Mouse (Mus musculus) myocyte (in vitro differentiated cells): ENCODE results near the gene Gm9903. TPM values are rescaled to one million over a fixed set of nuclear protein-coding genes. Genes with fewer than 3 reads are reported as not detected.
A peak's percentile ranks its signal among the peaks of the same experiment; 100 is the strongest.

ENCODE experiments used
- H3K27me3 ChIP-seq: one replicate; pipeline ENCODE4 v1.6.1; 2011; ENCODE audit not compliant: control insufficient read depth, insufficient read depth, insufficient read length
- H3K36me3 ChIP-seq: one replicate; pipeline ENCODE4 v1.6.1; 2011; ENCODE audit not compliant: control insufficient read depth, insufficient read depth
- H3K4me2 ChIP-seq: one replicate; pipeline ENCODE4 v1.6.1; 2011; ENCODE audit warnings: low read depth, control low read depth
- H3K4me3 ChIP-seq: one replicate; pipeline ENCODE4 v1.5.1; 2011; ENCODE audit warnings: mild to moderate bottlenecking, control low read depth, moderate library complexity
- H3K79me2 ChIP-seq: one replicate; pipeline ENCODE4 v1.6.1; 2011; ENCODE audit not compliant: control insufficient read depth, insufficient read depth
- H3ac ChIP-seq: one replicate; pipeline ENCODE4 v1.6.1; 2011; ENCODE audit not compliant: control insufficient read depth, insufficient read length
- CEBPB ChIP-seq: IDR thresholded peaks from 2 replicates; pipeline ENCODE4 v1.6.1; 2011; ENCODE audit warnings: mild to moderate bottlenecking, moderate library complexity; ENCODE audit not compliant: poor library complexity, insufficient read depth, severe bottlenecking
- E2F4 ChIP-seq: IDR thresholded peaks from one replicate; pipeline ENCODE4 v1.6.1; 2011; ENCODE audit warnings: mild to moderate bottlenecking, control low read depth, moderate library complexity; ENCODE audit not compliant: insufficient read depth
- MAX ChIP-seq: IDR thresholded peaks from one replicate; pipeline ENCODE4 v1.6.1; 2011; ENCODE audit warnings: low read depth, mild to moderate bottlenecking, control low read depth
- MYOD1 ChIP-seq, 3 experiments: IDR thresholded peaks; one replicate each; pipeline ENCODE4 v1.6.1; 2011; ENCODE audit warnings: control low read depth in 2 of 3, low read depth in 2 of 3, mild to moderate bottlenecking in 2 of 3, moderate library complexity in 1 of 3; ENCODE audit not compliant: insufficient read length in 2 of 3, control insufficient read depth in 1 of 3
- MYOG ChIP-seq, 3 experiments: IDR thresholded peaks; one replicate each; pipeline ENCODE4 v1.6.1; 2011; ENCODE audit warnings: control low read depth in 2 of 3, low read depth in 2 of 3, mild to moderate bottlenecking in 2 of 3; ENCODE audit not compliant: insufficient read length in 2 of 3, control insufficient read depth in 1 of 3, insufficient read depth in 1 of 3
- POLR2A ChIP-seq: IDR thresholded peaks from one replicate; pipeline ENCODE4 v1.6.1; 2011; ENCODE audit warnings: low read depth, mild to moderate bottlenecking, control low read depth, moderate library complexity; ENCODE audit not compliant: insufficient read length
- POLR2AphosphoS2 ChIP-seq: IDR thresholded peaks from one replicate; pipeline ENCODE4 v1.6.1; 2011; ENCODE audit warnings: low read depth, control low read depth; ENCODE audit not compliant: insufficient read length
- REST ChIP-seq: IDR thresholded peaks from one replicate; pipeline ENCODE4 v1.6.1; 2011; ENCODE audit warnings: mild to moderate bottlenecking, control low read depth, moderate library complexity; ENCODE audit not compliant: insufficient read depth, insufficient read length
- SRF ChIP-seq: IDR thresholded peaks from one replicate; pipeline ENCODE4 v1.6.1; 2011; ENCODE audit warnings: low read depth; ENCODE audit not compliant: control insufficient read depth, insufficient read length
- TCF12 ChIP-seq: IDR thresholded peaks from one replicate; pipeline ENCODE4 v1.6.1; 2011; ENCODE audit warnings: mild to moderate bottlenecking, control low read depth; ENCODE audit not compliant: poor library complexity, insufficient read depth, severe bottlenecking
- TCF3 ChIP-seq: IDR thresholded peaks from one replicate; pipeline ENCODE4 v1.6.1; 2011; ENCODE audit warnings: low read depth, control low read depth; ENCODE audit not compliant: insufficient read length
- USF1 ChIP-seq: IDR thresholded peaks from one replicate; pipeline ENCODE4 v1.6.1; 2011; ENCODE audit warnings: low read depth, mild to moderate bottlenecking, control low read depth, moderate library complexity
- polyA plus RNA-seq: library from polyadenylated mRNA; unstranded; fragments of >200 nt; fragmentation: generic; extraction: Trizol; gene quantifications from one replicate; pipeline ENCODE4 v1.2.1, GENCODE M21; 2012; ENCODE audit warnings: missing spikeins

The Gm9903 gene
- polyA plus RNA-seq, 1 experiment: 0.25 TPM

GRCm38 (mm10) chr5:33630061-33630460, 336 bp downstream of the Gm9903 start:
- H3K4me2 ChIP-seq: peak overlapping the region; percentile 84
- peak overlapping the region; percentile 60 for H3K4me3 ChIP-seq
- H3K79me2 ChIP-seq: peaks cover 38% of the 10 kb centered on the region
- no peaks in the 10 kb centered on the region for H3K36me3 ChIP-seq
- no peak for TF ChIP-seq REST
- no peak for TF ChIP-seq MYOD1 (IDR thresholded peaks at IDR 0.05; ENCODE audit: control insufficient read depth in 1 of 3, insufficient read length in 2 of 3, low read depth in 2 of 3)
- TF ChIP-seq SRF: no peak
- no peak for TF ChIP-seq USF1
- no peak for TF ChIP-seq MAX
- no peak for TF ChIP-seq E2F4
- TF ChIP-seq POLR2A: no peak
- no peaks in the 10 kb centered on the region for H3K27me3 ChIP-seq
- H3ac ChIP-seq: peak overlapping the region; percentile 65

GRCm38 (mm10) chr5:33630615-33631014, 890 bp downstream of the Gm9903 start:
- H3K79me2 ChIP-seq: peaks cover 32% of the 10 kb centered on the region
- no peaks in the 10 kb centered on the region for H3K36me3 ChIP-seq
- TF ChIP-seq MYOD1 (IDR thresholded peaks at IDR 0.05; ENCODE audit: control insufficient read depth in 1 of 3, insufficient read length in 2 of 3, low read depth in 2 of 3) (peak in 1 of 3 experiments; percentile 53), SRF (peak; percentile 48), MYOG (IDR thresholded peaks at IDR 0.05; ENCODE audit: control insufficient read depth in 1 of 3, insufficient read depth in 1 of 3, insufficient read length in 2 of 3, low read depth in 2 of 3) (no peak)
- H3K4me2 ChIP-seq: peak overlapping the region; percentile 84
- no peaks in the 10 kb centered on the region for H3K27me3 ChIP-seq
- H3ac ChIP-seq: no peak overlapping the region
- peak overlapping the region; percentile 60 for H3K4me3 ChIP-seq

GRCm38 (mm10) chr5:33632526-33632925, 2.8 kb downstream of the Gm9903 start:
- Histone ChIP-seq H3K27me3 (no peaks in the 10 kb centered on the region), H3ac (no peak overlapping the region), H3K36me3 (no peaks in the 10 kb centered on the region), H3K79me2 (peaks cover 13% of the 10 kb centered on the region), H3K4me2 (peak overlapping the region; percentile 24), H3K4me3 (no peak overlapping the region)
- TF ChIP-seq MYOG (IDR thresholded peaks at IDR 0.05; ENCODE audit: control insufficient read depth in 1 of 3, insufficient read depth in 1 of 3, insufficient read length in 2 of 3, low read depth in 2 of 3) (peak in 1 of 3 experiments; percentile 64), POLR2AphosphoS2 (no peak)

GRCm38 (mm10) chr5:33635361-33635760, 5.6 kb downstream of the Gm9903 start:
- TF ChIP-seq TCF12: no peak
- TF ChIP-seq POLR2AphosphoS2: no peak
- TF ChIP-seq MYOG (IDR thresholded peaks at IDR 0.05; ENCODE audit: control insufficient read depth in 1 of 3, insufficient read depth in 1 of 3, insufficient read length in 2 of 3, low read depth in 2 of 3): no peak
- TF ChIP-seq MYOD1 (IDR thresholded peaks at IDR 0.05; ENCODE audit: control insufficient read depth in 1 of 3, insufficient read length in 2 of 3, low read depth in 2 of 3): no peak
- no peak for TF ChIP-seq SRF
- no peak for TF ChIP-seq TCF3
- TF ChIP-seq MAX: no peak
- no peak for TF ChIP-seq E2F4
- TF ChIP-seq REST: no peak
- no peak for TF ChIP-seq CEBPB
- TF ChIP-seq USF1: no peak
- no peak for TF ChIP-seq POLR2A
- H3ac ChIP-seq: no peak overlapping the region
- no peaks in the 10 kb centered on the region for H3K27me3 ChIP-seq
- H3K36me3 ChIP-seq: peaks cover 6% of the 10 kb centered on the region
- H3K4me2 ChIP-seq: no peak overlapping the region
- no peaks in the 10 kb centered on the region for H3K79me2 ChIP-seq
- H3K4me3 ChIP-seq: no peak overlapping the region

GRCm38 (mm10) chr5:33637606-33638350, 8.1 kb downstream of the Gm9903 start:
- H3K27me3 ChIP-seq: no peaks in the 10 kb centered on the region
- peaks cover 19% of the 10 kb centered on the region for H3K36me3 ChIP-seq
- TF ChIP-seq TCF12 (no peak), MYOD1 (IDR thresholded peaks at IDR 0.05; ENCODE audit: control insufficient read depth in 1 of 3, insufficient read length in 2 of 3, low read depth in 2 of 3) (no peak), SRF (no peak), MAX (no peak), POLR2A (no peak), CEBPB (no peak), REST (no peak), E2F4 (no peak), MYOG (IDR thresholded peaks at IDR 0.05; ENCODE audit: control insufficient read depth in 1 of 3, insufficient read depth in 1 of 3, insufficient read length in 2 of 3, low read depth in 2 of 3) (no peak), TCF3 (no peak), USF1 (no peak), POLR2AphosphoS2 (no peak)
- H3K4me3 ChIP-seq: no peak overlapping the region
- H3K4me2 ChIP-seq: no peak overlapping the region
- H3K79me2 ChIP-seq: no peaks in the 10 kb centered on the region
- H3ac ChIP-seq: no peak overlapping the region
